Mouse (Mus musculus): Measurements from ENCODE around the gene Lrsam1. TPM values are rescaled to one million over a fixed set of nuclear protein-coding genes. Genes with fewer than 3 reads are reported as not detected.

Lrsam1 gene
- polyA plus RNA-seq, 1 experiment: 8.5 TPM

DNA sequence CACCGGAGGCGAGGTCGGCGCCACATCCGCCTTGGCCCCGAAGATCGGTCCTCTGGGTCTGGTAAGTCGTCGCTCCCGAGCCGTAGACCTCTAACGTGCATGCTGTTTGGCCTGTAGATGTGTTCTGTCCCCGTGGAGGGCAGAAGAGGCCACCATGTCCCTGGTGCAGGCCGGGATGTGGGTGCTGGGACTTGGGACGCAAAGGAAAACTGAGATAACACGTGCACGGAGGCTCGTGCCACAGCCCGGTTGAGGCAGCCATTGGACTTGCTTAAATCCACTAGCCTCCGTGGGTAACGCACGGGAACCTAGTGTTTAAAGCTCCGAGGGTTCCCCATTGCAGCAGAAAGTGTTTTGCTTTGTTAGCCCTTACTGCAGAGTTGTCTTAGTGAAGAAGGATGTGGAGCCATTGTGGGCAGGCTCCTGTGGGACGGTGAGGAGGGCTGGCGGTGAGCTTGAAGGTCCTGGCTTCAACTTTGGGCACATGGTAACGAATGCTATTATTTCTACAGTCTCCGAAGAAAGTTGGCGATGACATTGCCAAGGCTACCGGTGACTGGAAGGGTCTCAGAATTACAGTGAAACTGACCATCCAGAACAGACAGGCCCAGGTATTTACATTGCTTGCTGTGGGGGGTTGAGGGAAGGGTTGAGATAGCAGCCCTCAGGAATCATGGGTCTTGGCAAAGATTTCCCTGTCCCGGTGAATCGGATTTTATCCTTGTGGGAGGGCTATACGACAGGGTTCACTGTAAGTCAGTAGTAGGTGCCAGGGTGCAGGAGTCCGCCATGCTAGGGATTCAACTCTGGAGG lies 854 bp upstream of the Lrsam1 start:
- H3K36me3 ChIP-seq (replicated peaks; ENCODE audit: low read length): peaks cover 47% of the 10 kb centered on the region
- H3K27me3 ChIP-seq (replicated peaks): no peaks in the 10 kb centered on the region
- TF ChIP-seq GATA1 (IDR thresholded peaks at IDR 0.05; ENCODE audit: borderline replicate concordance, low read length) (no peak), FLI1 (IDR thresholded peaks at IDR 0.05; ENCODE audit: low read length) (no peak)
- peak overlapping the region; percentile 99 for H3K4me3 ChIP-seq (replicated peaks)
- peaks cover 71% of the 10 kb centered on the region for H3K4me1 ChIP-seq
- no peaks in the 10 kb centered on the region for H3K9me3 ChIP-seq

GRCm38 (mm10) chr2:32960273-32960672 lies 1.1 kb downstream of the Lrsam1 start:
- TF ChIP-seq FLI1 (IDR thresholded peaks at IDR 0.05; ENCODE audit: low read length): no peak
- no peak for TF ChIP-seq GATA1 (IDR thresholded peaks at IDR 0.05; ENCODE audit: borderline replicate concordance, low read length)
- H3K4me1 ChIP-seq: peaks cover 53% of the 10 kb centered on the region
- no peaks in the 10 kb centered on the region for H3K9me3 ChIP-seq
- peaks cover 67% of the 10 kb centered on the region for H3K36me3 ChIP-seq (replicated peaks; ENCODE audit: low read length)
- H3K4me3 ChIP-seq (replicated peaks): peak overlapping the region; percentile 99
- no peaks in the 10 kb centered on the region for H3K27me3 ChIP-seq (replicated peaks)

- Histone ChIP-seq H3K27me3 (replicated peaks) (no peaks in the 10 kb centered on the region), H3K4me1 (peaks cover 25% of the 10 kb centered on the region), H3K36me3 (replicated peaks; ENCODE audit: low read length) (peaks cover 65% of the 10 kb centered on the region)
Observed at GRCm38 (mm10) chr2:32957344-32957743, 4.1 kb downstream of the Lrsam1 start.

GRCm38 (mm10) chr2:32954581-32954980 lies 6.8 kb downstream of the Lrsam1 start:
- H3K36me3 ChIP-seq (replicated peaks; ENCODE audit: low read length): peaks cover 87% of the 10 kb centered on the region
- TF ChIP-seq FLI1 (IDR thresholded peaks at IDR 0.05; ENCODE audit: low read length) (no peak), GATA1 (IDR thresholded peaks at IDR 0.05; ENCODE audit: borderline replicate concordance, low read length) (no peak)
- H3K9me3 ChIP-seq: peaks cover 6% of the 10 kb centered on the region
- no peaks in the 10 kb centered on the region for H3K27me3 ChIP-seq (replicated peaks)
- H3K4me1 ChIP-seq: peaks cover 29% of the 10 kb centered on the region
- no peak overlapping the region for H3K4me3 ChIP-seq (replicated peaks)

More at GRCm38 (mm10) chr2:32957344-32957743, 4.1 kb downstream of the Lrsam1 start:
- no peak for TF ChIP-seq FLI1 (IDR thresholded peaks at IDR 0.05; ENCODE audit: low read length)
- no peak for TF ChIP-seq GATA1 (IDR thresholded peaks at IDR 0.05; ENCODE audit: borderline replicate concordance, low read length)
- Histone ChIP-seq H3K4me3 (replicated peaks) (no peak overlapping the region), H3K9me3 (peaks cover 6% of the 10 kb centered on the region)

- peaks cover 43% of the 10 kb centered on the region for H3K4me1 ChIP-seq
- H3K9me3 ChIP-seq: no peaks in the 10 kb centered on the region
- peaks cover 3% of the 10 kb centered on the region for H3K27me3 ChIP-seq (replicated peaks)
- H3K36me3 ChIP-seq (replicated peaks; ENCODE audit: low read length): peaks cover 87% of the 10 kb centered on the region
- H3K4me3 ChIP-seq (replicated peaks): no peak overlapping the region
- TF ChIP-seq FLI1 (IDR thresholded peaks at IDR 0.05; ENCODE audit: low read length) (no peak), GATA1 (IDR thresholded peaks at IDR 0.05; ENCODE audit: borderline replicate concordance, low read length) (no peak)
Observed at GRCm38 (mm10) chr2:32947454-32947853, 14.0 kb downstream of the Lrsam1 start.

- Histone ChIP-seq H3K9me3 (no peaks in the 10 kb centered on the region), H3K4me1 (peaks cover 18% of the 10 kb centered on the region), H3K4me3 (replicated peaks) (no peak overlapping the region), H3K27me3 (replicated peaks) (no peaks in the 10 kb centered on the region), H3K36me3 (replicated peaks; ENCODE audit: low read length) (peaks cover 86% of the 10 kb centered on the region)
- TF ChIP-seq FLI1 (IDR thresholded peaks at IDR 0.05; ENCODE audit: low read length): no peak
- no peak for TF ChIP-seq GATA1 (IDR thresholded peaks at IDR 0.05; ENCODE audit: borderline replicate concordance, low read length)
Observed at GRCm38 (mm10) chr2:32940483-32940882, 20.9 kb downstream of the Lrsam1 start.

GRCm38 (mm10) chr2:32939418-32939817 lies 22.0 kb downstream of the Lrsam1 start:
- Histone ChIP-seq H3K27me3 (replicated peaks) (peaks cover 4% of the 10 kb centered on the region), H3K36me3 (replicated peaks; ENCODE audit: low read length) (peaks cover 86% of the 10 kb centered on the region), H3K9me3 (no peaks in the 10 kb centered on the region), H3K4me1 (peaks cover 18% of the 10 kb centered on the region), H3K4me3 (replicated peaks) (no peak overlapping the region)
- TF ChIP-seq FLI1 (IDR thresholded peaks at IDR 0.05; ENCODE audit: low read length) (no peak), GATA1 (IDR thresholded peaks at IDR 0.05; ENCODE audit: borderline replicate concordance, low read length) (no peak)

DNA sequence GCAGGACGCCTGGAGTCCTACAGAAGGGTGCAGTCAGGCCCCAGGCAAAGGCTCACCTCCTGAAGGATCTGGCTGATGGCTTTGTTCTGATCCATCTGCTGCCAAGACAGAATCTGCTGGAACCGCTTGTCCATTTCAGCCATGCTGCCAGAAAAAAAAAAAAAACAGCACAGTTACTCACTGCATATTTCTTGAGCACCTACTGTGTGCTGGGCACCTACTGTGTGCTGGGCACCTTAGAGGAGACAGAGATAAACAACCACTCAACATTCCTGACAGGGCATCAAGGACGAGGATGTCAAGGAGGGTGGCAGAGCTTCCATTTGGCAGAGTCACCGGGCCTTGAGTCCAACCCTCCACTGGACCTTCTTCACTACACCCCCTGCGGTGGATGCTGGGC lies 22.7 kb downstream of the Lrsam1 start:
- H3K4me1 ChIP-seq: peaks cover 23% of the 10 kb centered on the region
- H3K9me3 ChIP-seq: no peaks in the 10 kb centered on the region
- no peak for TF ChIP-seq GATA1 (IDR thresholded peaks at IDR 0.05; ENCODE audit: borderline replicate concordance, low read length)
- no peak for TF ChIP-seq FLI1 (IDR thresholded peaks at IDR 0.05; ENCODE audit: low read length)
- peaks cover 10% of the 10 kb centered on the region for H3K27me3 ChIP-seq (replicated peaks)
- H3K36me3 ChIP-seq (replicated peaks; ENCODE audit: low read length): peaks cover 88% of the 10 kb centered on the region
- no peak overlapping the region for H3K4me3 ChIP-seq (replicated peaks)

DNA sequence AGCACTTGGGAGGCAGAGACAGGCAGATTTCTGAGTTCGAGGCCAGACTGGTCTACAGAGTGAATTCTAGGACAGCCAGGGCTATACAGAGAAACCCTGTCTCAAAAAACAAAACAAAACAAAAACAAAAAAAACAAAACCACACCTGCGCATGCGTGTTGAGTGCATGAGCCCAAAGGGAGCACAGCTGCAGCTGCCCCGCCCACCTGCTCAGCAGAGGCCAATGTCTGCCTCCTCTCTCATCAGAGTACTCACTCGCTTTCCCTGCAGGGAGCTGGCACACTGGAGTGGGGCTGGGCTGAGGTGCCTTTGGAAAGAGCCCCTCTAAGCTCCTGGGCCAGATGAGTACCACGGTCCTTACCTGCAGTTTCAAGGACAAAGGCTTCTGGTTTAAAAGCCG lies 29.7 kb downstream of the Lrsam1 start:
- Histone ChIP-seq H3K36me3 (replicated peaks; ENCODE audit: low read length) (peaks cover 77% of the 10 kb centered on the region), H3K9me3 (no peaks in the 10 kb centered on the region), H3K4me1 (peaks cover 14% of the 10 kb centered on the region; the same call in 1 of the 2 replicates), H3K4me3 (replicated peaks) (no peak overlapping the region), H3K27me3 (replicated peaks) (peaks cover 30% of the 10 kb centered on the region)
- TF ChIP-seq GATA1 (IDR thresholded peaks at IDR 0.05; ENCODE audit: borderline replicate concordance, low read length) (no peak), FLI1 (IDR thresholded peaks at IDR 0.05; ENCODE audit: low read length) (no peak)
